Mouse (Mus musculus) c-Kit-positive CD71-positive TER-119-positive erythroid progenitor cells, embryonic 14.5 days (primary cell): ENCODE measurements around the gene Scnn1g.
A peak's percentile ranks its signal among the peaks of the same experiment; 100 is the strongest.

Source experiments
- DNase-seq: peaks from one replicate; pipeline ENCODE4 v3.0.0-alpha.2; 2013; ENCODE audit warnings: low spot score

The Scnn1g gene

GRCm38 (mm10) chr7:121778980-121779379, 44.7 kb downstream of the Scnn1g start:
- no peak for DNase-seq

GRCm38 (mm10) chr7:121779409-121779808, 45.1 kb downstream of the Scnn1g start:
- peak; percentile 12 for DNase-seq

GRCm38 (mm10) chr7:121782188-121782909, 48.1 kb downstream of the Scnn1g start:
- DNase-seq, result no peak

- no peak for DNase-seq
Measured at GRCm38 (mm10) chr7:121785651-121786228, 51.5 kb downstream of the Scnn1g start.

GRCm38 (mm10) chr7:121797781-121798180, 63.5 kb downstream of the Scnn1g start:
- no peak for DNase-seq

GRCm38 (mm10) chr7:121802471-121802870, 68.2 kb downstream of the Scnn1g start:
- no peak for DNase-seq

- DNase-seq, result no peak
Measured at GRCm38 (mm10) chr7:121803011-121803410, 68.7 kb downstream of the Scnn1g start.

GRCm38 (mm10) chr7:121805811-121806496, 71.7 kb downstream of the Scnn1g start:
- no peak for DNase-seq

GRCm38 (mm10) chr7:121807726-121808580, 73.7 kb downstream of the Scnn1g start:
- DNase-seq, result no peak
